Mouse (Mus musculus) lung, adult 2 months (tissue): ENCODE results near the gene Trim47. TPM values are rescaled to one million over a fixed set of nuclear protein-coding genes. Genes with fewer than 3 reads are reported as not detected.

Source experiments
- DNase-seq: peaks from one replicate; pipeline ENCODE4 v3.0.0; 2022
- H3K4me1 ChIP-seq: fragments of 200-500 bp; 2 replicates; pipeline ENCODE4 v1.6.1; 2011; ENCODE audit warnings: low read length; ENCODE audit not compliant: control insufficient read depth, insufficient read depth
- H3K4me3 ChIP-seq: fragments of 200-500 bp; replicated peaks from 2 replicates; pipeline ENCODE3; 2011; ENCODE audit warnings: low read depth, mild to moderate bottlenecking, control low read depth, low read length; ENCODE audit errors: extremely low read depth
- CTCF ChIP-seq: fragments of 200-500 bp; IDR thresholded peaks from 2 replicates; pipeline ENCODE4 v1.5.1; 2011; ENCODE audit warnings: mild to moderate bottlenecking, low read length, control low read depth; ENCODE audit not compliant: insufficient read depth
- POLR2A ChIP-seq: fragments of 200-500 bp; IDR thresholded peaks from 2 replicates; pipeline ENCODE4 v1.6.1; 2011; ENCODE audit warnings: low read depth, mild to moderate bottlenecking, control low read depth, low read length, borderline replicate concordance; ENCODE audit errors: extremely low read depth
- WGBS: fragments of 180-500 bp; shearing (Covaris S2); methylation state at CpG from one replicate; pipeline ENCODE4 v1.1.7; 2018; 5-methylcytosine and 5-hydroxymethylcytosine counted together
- polyA plus RNA-seq: library from polyadenylated mRNA; depleted of rRNA; stranded (reverse); fragments of >200 nt; gene quantifications from 2 replicates; pipeline ENCODE4 v1.2.3, GENCODE M21; 2012; rRNA removed

The Trim47 gene
- polyA plus RNA-seq, 1 experiment, result 44.6 TPM

DNA sequence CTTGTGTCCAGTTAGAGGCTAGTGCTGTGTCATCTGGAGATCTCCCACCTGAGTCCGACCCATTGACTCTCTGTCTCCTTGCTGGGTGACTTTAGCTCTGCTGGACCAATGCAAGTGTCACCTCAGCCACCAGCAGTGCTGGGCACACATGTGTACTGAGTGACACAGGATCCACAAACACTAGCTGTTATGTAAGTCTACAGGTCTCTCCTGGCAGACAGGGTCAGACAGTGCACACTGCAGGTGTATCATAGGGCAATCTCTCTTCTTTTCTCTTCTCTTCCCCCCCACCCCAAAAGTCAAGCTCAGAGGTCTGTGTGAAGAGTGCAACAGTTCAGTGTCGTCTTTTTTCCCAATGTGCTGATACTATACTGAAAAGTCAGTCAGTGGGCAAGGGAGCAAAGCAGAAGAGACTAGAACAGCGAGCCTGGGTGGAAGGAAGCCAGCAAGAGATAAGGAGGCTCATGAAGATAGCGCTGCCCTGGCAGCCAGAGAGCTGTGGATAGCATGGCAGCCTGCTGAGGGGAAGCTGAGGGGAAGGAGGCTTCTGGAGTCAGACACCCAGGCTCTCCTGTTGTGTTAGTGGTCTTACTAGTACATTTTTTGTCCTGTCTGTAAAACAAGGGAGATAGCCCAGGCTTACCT lies 69.7 kb downstream of the Trim47 start:
- no peaks in the 10 kb centered on the region; the same call in 1 of the 2 replicates for H3K4me1 ChIP-seq
- H3K4me3 ChIP-seq, result no peak overlapping the region
- no peak for DNase-seq
- WGBS, result 67% methylated on average over 4 of the region's 4 CpGs
- TF ChIP-seq CTCF (no peak), POLR2A (no peak)

DNA sequence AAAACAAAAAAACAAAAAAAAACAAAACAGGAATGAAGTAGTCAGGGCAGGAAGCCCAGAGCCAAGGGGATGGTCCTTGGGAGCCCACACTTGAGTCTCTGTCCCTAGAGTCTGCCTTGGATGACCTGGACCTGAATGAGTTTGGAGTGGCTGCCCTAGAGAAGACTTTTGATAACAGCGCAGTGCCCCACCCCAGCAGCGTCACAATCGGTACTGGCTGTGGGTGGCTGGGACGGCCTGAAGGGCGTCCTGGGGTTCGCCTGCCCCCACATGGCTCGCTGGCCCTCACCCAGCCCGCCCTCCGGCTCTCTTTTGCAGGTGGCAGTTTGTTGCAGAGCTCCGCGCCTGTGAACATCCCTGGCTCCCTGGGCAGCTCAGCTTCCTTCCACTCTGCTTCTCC lies 71.1 kb downstream of the Trim47 start:
- DNase-seq, result no peak
- no peak overlapping the region for H3K4me3 ChIP-seq
- 92% methylated on average over 11 of the region's 11 CpGs for WGBS
- TF ChIP-seq CTCF, result no peak
- TF ChIP-seq POLR2A, result no peak
- H3K4me1 ChIP-seq, result peaks cover 4% of the 10 kb centered on the region; the same call in 1 of the 2 replicates

Other genes starting within 250 kb of the Trim47 start
- 10.3 and 10.8 TPM in 2 replicates for gene Smim5, start 227.2 kb downstream of the Trim47 start, polyA plus RNA-seq
- 8.5 and 9.1 TPM in 2 replicates for gene Smim6, start 215.2 kb downstream of the Trim47 start, polyA plus RNA-seq
- 18.8 and 23.0 TPM in 2 replicates for gene Sap30bp, start 193.9 kb downstream of the Trim47 start, polyA plus RNA-seq
- 14.5 and 18.0 TPM in 2 replicates for gene Recql5, start 193.7 kb downstream of the Trim47 start, polyA plus RNA-seq
- 11.0 and 14.7 TPM in 2 replicates for gene Itgb4, start 152.5 kb downstream of the Trim47 start, polyA plus RNA-seq
- gene Galk1, start 114.5 kb downstream of the Trim47 start, polyA plus RNA-seq, result 49.5 and 57.1 TPM in 2 replicates
- gene H3f3b, start 99.2 kb downstream of the Trim47 start, polyA plus RNA-seq, result 223 and 243 TPM in 2 replicates
- gene Unk, start 96.9 kb downstream of the Trim47 start, polyA plus RNA-seq, result 48.6 and 54.0 TPM in 2 replicates
- 51.6 and 56.4 TPM in 2 replicates for gene Unc13d, start 49.2 kb downstream of the Trim47 start, polyA plus RNA-seq
- 257 and 267 TPM in 2 replicates for gene Wbp2, start 40.2 kb downstream of the Trim47 start, polyA plus RNA-seq
- 17.3 and 21.4 TPM in 2 replicates for gene Trim65, start 3.9 kb upstream of the Trim47 start, polyA plus RNA-seq
- 32.9 and 41.3 TPM in 2 replicates for gene Mrpl38, start 11.7 kb upstream of the Trim47 start, polyA plus RNA-seq
- 26.5 and 35.5 TPM in 2 replicates for gene Fbf1, start 41.0 kb upstream of the Trim47 start, polyA plus RNA-seq
- 26.9 and 29.3 TPM in 2 replicates for gene Ten1, start 71.6 kb upstream of the Trim47 start, polyA plus RNA-seq
- gene Acox1, start 71.8 kb upstream of the Trim47 start, polyA plus RNA-seq, result 45.6 and 67.9 TPM in 2 replicates
- gene Evpl, start 110.9 kb upstream of the Trim47 start, polyA plus RNA-seq, result 3.6 and 16.8 TPM in 2 replicates
- gene Srp68, start 147.0 kb upstream of the Trim47 start, polyA plus RNA-seq, result 29.7 and 42.9 TPM in 2 replicates
- 0.10 and 0.18 TPM in 2 replicates for gene Galr2, start 153.7 kb upstream of the Trim47 start, polyA plus RNA-seq
- gene Exoc7, start 180.0 kb upstream of the Trim47 start, polyA plus RNA-seq, result 29.9 and 33.2 TPM in 2 replicates
- 78.4 and 114 TPM in 2 replicates for gene Foxj1, start 208.2 kb upstream of the Trim47 start, polyA plus RNA-seq